Mouse (Mus musculus) midbrain, embryonic 13.5 days (tissue): ENCODE results near the gene Zbed6. TPM values are rescaled to one million over a fixed set of nuclear protein-coding genes. Genes with fewer than 3 reads are reported as not detected.
"Not testable (repeated sequence)": the region's sequence is repeated elsewhere in the genome, so short reads cannot be mapped to it uniquely, and the experiment has no call there.

ENCODE experiments used
- ATAC-seq: fragments of 200-750 bp; cut with Nextera tagmentation; 2 replicates; pipeline ENCODE4 v1.8.0; 2017; ENCODE audit warnings: mild to moderate bottlenecking, moderate TSS enrichment, moderate library complexity
- H3K27ac ChIP-seq: fragments of 300-500 bp; sonication (generic); 2 replicates; pipeline ENCODE4 v1.5.1; 2015; ENCODE audit warnings: inconsistent platforms, mild to moderate bottlenecking, moderate library complexity
- H3K27me3 ChIP-seq: fragments of 300-500 bp; sonication (generic); 2 replicates; pipeline ENCODE4 v1.6.1; 2015; ENCODE audit warnings: mild to moderate bottlenecking, inconsistent platforms
- H3K36me3 ChIP-seq: fragments of 300-500 bp; sonication (generic); 2 replicates; pipeline ENCODE4 v1.6.1; 2015; ENCODE audit warnings: mild to moderate bottlenecking, inconsistent platforms
- H3K4me1 ChIP-seq: fragments of 300-500 bp; sonication (generic); replicated peaks from 2 replicates; pipeline ENCODE4 v1.6.1; 2015; ENCODE audit warnings: inconsistent platforms
- H3K4me2 ChIP-seq: fragments of 300-500 bp; sonication (generic); replicated peaks from 2 replicates; pipeline ENCODE4 v1.6.1; 2015; ENCODE audit warnings: moderate library complexity, mild to moderate bottlenecking, inconsistent platforms
- H3K4me3 ChIP-seq: fragments of 300-500 bp; sonication (generic); replicated peaks from 2 replicates; pipeline ENCODE4 v1.5.1; 2015; ENCODE audit warnings: mild to moderate bottlenecking, inconsistent platforms
- H3K9ac ChIP-seq: fragments of 300-500 bp; sonication (generic); replicated peaks from 2 replicates; pipeline ENCODE4 v1.6.1; 2015; ENCODE audit warnings: mild to moderate bottlenecking, inconsistent platforms
- H3K9me3 ChIP-seq: fragments of 300-500 bp; sonication (generic); 2 replicates; pipeline ENCODE4 v1.6.1; 2016; ENCODE audit warnings: mild to moderate bottlenecking, inconsistent platforms
- WGBS: fragments of 180-500 bp; shearing (Covaris S2); methylation state at CpG from one replicate; pipeline ENCODE4 v1.1.7; 2015; 5-methylcytosine and 5-hydroxymethylcytosine counted together
- polyA plus RNA-seq: library from polyadenylated mRNA; unstranded; fragments of >200 nt; fragmentation: Nextera tagmentation; extraction: Ambion mirVana; gene quantifications from 2 replicates; pipeline ENCODE4 v1.2.1, GENCODE M21; 2015

Gene Zbed6
- polyA plus RNA-seq, 1 experiment from 2014 or later: not detected

DNA sequence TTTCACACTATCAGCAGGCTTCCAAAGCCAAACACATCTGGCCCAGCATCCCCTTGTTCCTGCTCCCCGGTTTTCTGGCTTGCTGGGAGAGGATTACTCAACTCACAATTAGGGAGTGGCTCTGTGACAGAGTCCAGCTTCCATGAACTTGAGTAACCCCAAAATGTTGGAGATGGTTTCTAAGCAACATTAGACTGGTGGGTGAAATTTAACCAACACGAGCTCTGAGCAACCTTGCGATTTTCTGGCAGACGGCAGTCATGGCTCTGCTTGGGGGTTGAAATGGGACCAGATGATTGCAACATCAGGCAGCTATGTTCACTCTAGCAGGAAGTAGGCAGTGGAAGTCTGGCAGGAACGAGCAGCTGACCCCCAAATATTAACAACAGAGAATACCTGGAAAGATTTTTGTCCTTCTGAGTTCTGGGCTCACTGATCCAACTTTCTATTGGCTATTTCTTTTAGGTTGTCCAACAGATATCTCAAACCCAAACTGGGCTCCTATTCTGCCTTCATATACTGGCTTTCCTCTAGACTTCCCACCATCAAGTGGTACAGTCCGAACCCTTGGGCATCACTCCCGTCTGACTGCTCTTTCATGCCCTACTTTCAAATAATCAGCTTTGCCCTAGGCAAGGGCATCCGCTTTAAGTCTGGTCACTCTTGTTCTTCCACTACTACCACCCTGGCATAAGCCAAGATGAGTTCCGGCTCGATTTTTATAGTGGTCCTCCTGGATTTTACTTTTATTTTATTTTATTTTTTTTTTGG lies 25.2 kb upstream of the Zbed6 start:
- Histone ChIP-seq H3K36me3 (no peaks in the 10 kb centered on the region), H3K27ac (no peak overlapping the region), H3K9ac (no peak overlapping the region), H3K4me2 (no peak overlapping the region), H3K4me1 (no peaks in the 10 kb centered on the region), H3K4me3 (no peak overlapping the region), H3K9me3 (0 out of 2 replicates have a peak, but pooled peaks cover 2% of the 10 kb centered on the region), H3K27me3 (no peaks in the 10 kb centered on the region)
- 85% methylated on average over 10 of the region's 10 CpGs for WGBS
- no peak for ATAC-seq

DNA sequence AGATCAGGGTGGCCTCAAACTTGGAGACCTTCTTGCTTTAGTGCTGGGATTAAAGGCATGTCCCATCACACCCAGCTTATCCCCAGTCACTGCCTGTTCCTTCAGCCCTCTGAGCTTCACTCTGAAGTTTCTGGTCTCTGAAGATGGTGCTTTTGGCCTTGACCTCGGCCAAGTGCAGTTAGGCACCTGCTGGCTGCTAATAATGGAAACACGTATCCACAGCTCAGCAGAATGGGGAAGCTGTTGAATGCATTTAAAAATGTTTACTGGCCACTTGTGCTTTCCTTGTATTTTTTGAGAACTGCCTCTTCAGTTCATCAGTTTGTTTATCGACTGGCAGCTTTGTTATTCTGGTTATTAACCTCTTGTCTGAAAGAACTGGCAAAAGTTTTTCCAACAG lies 11.1 kb upstream of the Zbed6 start:
- Histone ChIP-seq H3K27ac (no peak overlapping the region), H3K9ac (no peak overlapping the region), H3K4me3 (no peak overlapping the region), H3K9me3 (no peaks in the 10 kb centered on the region), H3K36me3 (no peaks in the 10 kb centered on the region), H3K4me1 (no peaks in the 10 kb centered on the region), H3K4me2 (no peak overlapping the region), H3K27me3 (no peaks in the 10 kb centered on the region)
- ATAC-seq: no peak
- 68% methylated on average over 3 of the region's 3 CpGs for WGBS

DNA sequence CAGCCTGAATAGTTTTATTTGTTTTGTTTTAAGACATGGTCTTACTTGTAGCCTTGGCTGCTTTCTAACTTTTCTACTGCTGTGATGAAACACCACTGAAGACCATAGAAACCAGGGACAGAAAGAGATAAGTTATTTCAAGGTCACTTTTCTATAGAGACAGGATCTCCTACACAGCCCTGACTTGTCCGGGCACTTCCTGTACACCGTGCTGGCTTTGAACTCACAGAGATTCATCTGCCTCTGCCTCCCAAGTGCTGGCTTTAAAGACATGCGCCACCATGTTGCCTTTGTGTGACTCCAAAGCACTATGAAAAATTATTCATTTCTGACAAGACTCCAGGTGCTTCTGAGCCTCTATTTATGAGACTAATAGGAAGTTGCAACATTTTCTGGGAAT lies 10.6 kb upstream of the Zbed6 start:
- H3K27me3 ChIP-seq: no peaks in the 10 kb centered on the region
- no peaks in the 10 kb centered on the region for H3K4me1 ChIP-seq
- H3K9ac ChIP-seq: no peak overlapping the region
- no peaks in the 10 kb centered on the region for H3K9me3 ChIP-seq
- ATAC-seq: no peak
- H3K4me2 ChIP-seq: no peak overlapping the region
- no peaks in the 10 kb centered on the region for H3K36me3 ChIP-seq
- no peak overlapping the region for H3K27ac ChIP-seq
- 91% methylated on average over 3 of the region's 3 CpGs for WGBS
- H3K4me3 ChIP-seq: no peak overlapping the region

DNA sequence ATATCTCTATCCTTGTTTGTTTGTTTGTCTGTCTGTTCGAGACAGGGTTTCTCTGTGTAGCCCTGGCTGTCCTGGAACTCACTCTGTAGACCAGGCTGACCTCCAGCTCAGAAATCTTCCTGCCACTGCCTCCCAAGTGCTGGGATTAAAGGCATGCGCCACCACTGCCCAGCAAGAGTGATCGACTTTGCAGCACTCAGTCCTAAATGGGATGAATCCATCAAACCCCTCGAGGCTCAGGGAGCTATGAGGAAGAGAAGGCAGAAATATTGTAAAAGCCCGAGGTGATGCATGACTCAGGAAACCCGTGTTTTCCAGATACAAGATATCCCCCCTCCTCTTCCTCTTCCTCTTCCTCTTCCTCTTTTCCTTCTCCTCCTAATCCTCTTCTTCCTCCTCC lies 10.1 kb upstream of the Zbed6 start:
- H3K4me1 ChIP-seq: no peaks in the 10 kb centered on the region
- no peak for ATAC-seq
- H3K4me3 ChIP-seq: no peak overlapping the region
- H3K36me3 ChIP-seq: no peaks in the 10 kb centered on the region
- H3K27ac ChIP-seq: no peak overlapping the region
- H3K4me2 ChIP-seq: no peak overlapping the region
- 84% methylated on average over 6 of the region's 6 CpGs for WGBS
- H3K27me3 ChIP-seq: no peaks in the 10 kb centered on the region
- no peak overlapping the region for H3K9ac ChIP-seq
- H3K9me3 ChIP-seq: no peaks in the 10 kb centered on the region

DNA sequence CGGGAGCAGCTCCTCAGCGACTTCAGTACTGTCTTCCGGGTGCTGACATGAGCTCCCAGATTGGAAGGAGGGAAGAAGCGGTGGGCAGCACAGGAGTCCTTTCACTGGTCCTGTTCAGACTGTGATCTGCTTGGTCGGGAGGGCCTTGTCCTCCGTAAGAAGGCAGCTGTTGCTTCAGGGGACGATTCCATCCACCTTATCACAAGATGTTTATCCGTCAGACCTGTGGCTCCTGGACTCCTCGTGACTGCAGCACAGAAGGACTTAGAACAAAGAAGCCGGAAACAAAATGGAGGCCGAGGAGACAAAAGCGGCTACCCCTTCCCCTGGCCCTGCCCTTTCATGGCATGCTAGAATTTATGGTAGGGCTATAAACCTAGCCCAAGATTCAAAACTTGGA lies 9.5 kb upstream of the Zbed6 start:
- Histone ChIP-seq H3K27ac (no peak overlapping the region), H3K36me3 (no peaks in the 10 kb centered on the region), H3K4me3 (no peak overlapping the region), H3K4me1 (no peaks in the 10 kb centered on the region), H3K9ac (no peak overlapping the region), H3K9me3 (no peaks in the 10 kb centered on the region), H3K27me3 (no peaks in the 10 kb centered on the region), H3K4me2 (no peak overlapping the region)
- no peak for ATAC-seq
- 85% methylated on average over 12 of the region's 12 CpGs for WGBS

DNA sequence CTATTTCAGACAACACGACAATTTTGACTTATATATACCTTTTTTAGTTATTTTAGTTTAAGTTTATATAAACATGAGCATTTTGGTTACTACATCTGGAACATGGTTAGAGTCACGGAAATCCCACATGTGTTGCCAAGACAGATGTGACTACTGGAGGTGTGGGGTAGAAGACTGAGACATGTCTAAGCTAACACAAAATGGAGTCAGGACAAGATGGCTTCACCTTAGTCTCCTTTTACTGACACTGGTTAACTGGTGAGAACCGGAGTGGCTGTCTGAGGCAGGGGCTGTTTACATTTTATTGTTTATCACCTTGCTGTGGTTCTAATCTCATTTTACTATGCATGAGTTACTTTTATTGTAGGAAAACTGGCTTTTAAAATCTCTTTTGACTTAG lies 7.9 kb upstream of the Zbed6 start:
- Histone ChIP-seq H3K9me3 (no peaks in the 10 kb centered on the region), H3K4me1 (no peaks in the 10 kb centered on the region), H3K4me3 (no peak overlapping the region), H3K27me3 (no peaks in the 10 kb centered on the region), H3K9ac (no peak overlapping the region), H3K4me2 (no peak overlapping the region), H3K27ac (no peak overlapping the region), H3K36me3 (no peaks in the 10 kb centered on the region)
- no peak for ATAC-seq
- WGBS: 95% methylated on average over 3 of the region's 3 CpGs

DNA sequence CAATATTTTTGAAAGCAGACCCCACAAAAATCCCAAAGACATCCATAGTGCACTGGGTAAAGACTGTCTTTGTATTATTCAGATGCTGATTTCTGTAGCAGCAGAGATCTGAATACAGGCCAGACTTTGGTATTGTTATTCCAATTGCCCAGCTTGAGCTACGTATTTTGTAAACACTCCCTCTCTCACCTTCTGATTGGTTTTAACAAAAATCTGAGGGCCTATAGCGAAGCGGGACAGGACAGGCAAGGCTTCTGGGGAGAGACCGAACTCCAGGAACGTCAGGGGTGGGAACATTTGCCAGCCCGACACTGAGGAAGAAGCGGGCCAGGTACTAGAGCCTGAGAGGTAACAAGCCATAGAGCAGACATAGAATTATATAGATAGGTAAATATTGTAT lies 7.0 kb upstream of the Zbed6 start:
- H3K4me3 ChIP-seq: no peak overlapping the region
- no peak for ATAC-seq
- H3K4me1 ChIP-seq: no peaks in the 10 kb centered on the region
- no peaks in the 10 kb centered on the region for H3K36me3 ChIP-seq
- H3K4me2 ChIP-seq: no peak overlapping the region
- H3K9ac ChIP-seq: no peak overlapping the region
- H3K9me3 ChIP-seq: no peaks in the 10 kb centered on the region
- no peak overlapping the region for H3K27ac ChIP-seq
- no peaks in the 10 kb centered on the region for H3K27me3 ChIP-seq
- WGBS: 20% methylated on average over 7 of the region's 7 CpGs

DNA sequence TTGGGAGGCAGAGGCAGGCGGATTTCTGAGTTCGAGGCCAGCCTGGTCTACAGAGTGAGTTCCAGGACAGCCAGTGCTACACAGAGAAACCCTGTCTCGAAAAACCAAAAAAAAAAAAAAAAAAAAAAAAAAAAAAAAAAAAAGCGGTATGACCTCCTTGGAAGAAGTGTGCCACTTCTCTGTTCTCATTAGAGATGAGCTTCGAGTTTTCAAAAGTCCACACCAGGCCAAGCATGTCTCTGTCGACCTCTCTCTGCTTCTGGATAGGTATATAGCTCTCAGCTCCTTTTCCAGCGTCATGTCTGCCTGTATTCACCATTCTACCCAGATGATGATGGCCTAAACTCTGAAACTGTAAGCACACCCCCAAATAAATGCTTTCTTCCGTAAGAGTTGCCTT lies 5.0 kb upstream of the Zbed6 start:
- H3K4me2 ChIP-seq, H3K27me3 ChIP-seq, H3K27ac ChIP-seq, H3K36me3 ChIP-seq, H3K4me3 ChIP-seq, H3K9ac ChIP-seq, H3K9me3 ChIP-seq, ATAC-seq, H3K4me1 ChIP-seq: not testable (repeated sequence)
- 88% methylated on average over 8 of the region's 8 CpGs for WGBS

DNA sequence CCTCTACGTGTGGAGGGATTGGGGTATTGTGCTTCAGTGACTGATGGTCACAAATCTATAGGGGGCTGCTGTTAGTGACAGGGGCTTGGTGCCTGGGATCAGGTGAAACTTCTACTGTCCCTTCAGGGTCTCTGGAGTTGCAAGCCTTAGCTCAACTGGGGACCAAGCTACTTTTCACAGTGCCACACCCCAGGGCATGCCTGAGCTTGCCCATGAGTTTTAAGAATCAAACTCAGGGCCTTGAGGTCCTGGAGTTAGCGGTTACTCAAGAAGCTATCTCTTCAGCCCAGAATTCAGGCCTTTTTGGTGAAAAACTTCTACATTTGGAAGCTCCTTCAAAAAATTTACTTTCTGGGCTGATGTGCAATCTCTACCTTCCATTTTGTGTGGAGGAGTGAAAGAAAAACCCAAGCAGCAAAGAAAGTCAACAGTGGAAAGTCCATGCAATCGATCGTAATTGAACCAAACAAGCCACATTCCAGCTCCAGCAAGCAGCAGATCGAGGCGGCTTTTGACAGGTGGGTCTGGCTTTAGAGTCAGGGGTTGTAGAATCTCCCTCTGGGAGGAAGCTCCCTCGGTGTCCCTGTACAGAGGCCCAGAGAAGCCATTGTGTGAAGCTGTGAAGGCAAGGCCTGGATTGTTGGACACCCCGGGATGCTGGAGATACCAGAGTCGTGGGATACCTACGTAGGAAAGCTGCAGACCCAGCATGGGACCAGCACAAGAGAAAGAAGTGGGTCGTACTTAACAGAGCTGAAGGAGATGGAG lies 3.7 kb upstream of the Zbed6 start:
- Histone ChIP-seq H3K27ac (no peak overlapping the region), H3K9me3 (no peaks in the 10 kb centered on the region), H3K4me3 (no peak overlapping the region), H3K4me1 (peaks cover 11% of the 10 kb centered on the region), H3K36me3 (no peaks in the 10 kb centered on the region), H3K9ac (no peak overlapping the region), H3K4me2 (no peak overlapping the region), H3K27me3 (no peaks in the 10 kb centered on the region)
- ATAC-seq: no peak
- 59% methylated on average over 11 of the region's 11 CpGs for WGBS

DNA sequence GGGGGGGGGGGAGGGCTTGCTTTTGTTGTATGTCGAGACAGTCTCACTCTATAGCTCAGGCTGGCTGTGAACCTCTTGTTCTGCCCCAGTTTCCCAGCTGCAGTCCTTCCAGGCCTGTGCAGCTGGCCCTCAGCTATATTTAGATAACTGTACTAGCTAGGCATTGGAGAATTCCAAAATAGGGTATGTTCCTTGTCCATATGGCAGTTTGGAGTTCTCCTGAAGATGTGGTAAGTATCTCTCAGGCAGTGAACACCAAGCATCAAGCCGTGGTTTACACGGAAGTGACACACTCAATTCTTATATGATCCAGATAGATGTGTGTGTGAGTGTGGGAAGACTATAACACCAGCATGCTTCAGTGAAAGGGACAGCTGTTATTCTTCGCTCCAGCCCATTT lies 2.7 kb upstream of the Zbed6 start:
- Histone ChIP-seq H3K27me3 (no peaks in the 10 kb centered on the region), H3K36me3 (no peaks in the 10 kb centered on the region), H3K27ac (no peak overlapping the region), H3K4me1 (peaks cover 20% of the 10 kb centered on the region), H3K4me2 (no peak overlapping the region), H3K9ac (no peak overlapping the region), H3K4me3 (no peak overlapping the region), H3K9me3 (no peaks in the 10 kb centered on the region)
- ATAC-seq: no peak
- 81% methylated on average over 4 of the region's 4 CpGs for WGBS

DNA sequence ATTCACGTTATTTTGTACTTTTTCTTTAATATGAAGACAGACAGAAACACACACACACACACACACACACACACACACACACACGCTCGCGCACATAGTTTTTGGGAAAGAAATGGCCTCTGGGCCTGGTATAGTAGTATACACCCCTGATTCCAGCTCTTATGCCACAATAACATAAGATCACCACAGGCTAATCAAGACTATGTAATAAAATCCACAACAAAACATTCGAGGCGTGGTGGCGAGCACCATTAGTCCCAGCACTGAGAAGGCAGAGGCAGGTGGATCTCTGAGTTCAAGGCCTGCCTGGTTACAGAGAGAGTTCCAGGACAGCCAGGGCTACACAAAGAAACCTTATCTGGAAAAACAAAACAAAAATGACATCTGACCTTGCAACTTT lies 2.3 kb upstream of the Zbed6 start:
- no peak overlapping the region for H3K4me3 ChIP-seq
- H3K36me3 ChIP-seq: peaks cover 4% of the 10 kb centered on the region
- no peak overlapping the region for H3K9ac ChIP-seq
- WGBS: 97% methylated on average over 7 of the region's 7 CpGs
- ATAC-seq: no peak
- no peaks in the 10 kb centered on the region for H3K9me3 ChIP-seq
- no peak overlapping the region for H3K27ac ChIP-seq
- peaks cover 25% of the 10 kb centered on the region for H3K4me1 ChIP-seq
- H3K27me3 ChIP-seq: no peaks in the 10 kb centered on the region
- H3K4me2 ChIP-seq: no peak overlapping the region

DNA sequence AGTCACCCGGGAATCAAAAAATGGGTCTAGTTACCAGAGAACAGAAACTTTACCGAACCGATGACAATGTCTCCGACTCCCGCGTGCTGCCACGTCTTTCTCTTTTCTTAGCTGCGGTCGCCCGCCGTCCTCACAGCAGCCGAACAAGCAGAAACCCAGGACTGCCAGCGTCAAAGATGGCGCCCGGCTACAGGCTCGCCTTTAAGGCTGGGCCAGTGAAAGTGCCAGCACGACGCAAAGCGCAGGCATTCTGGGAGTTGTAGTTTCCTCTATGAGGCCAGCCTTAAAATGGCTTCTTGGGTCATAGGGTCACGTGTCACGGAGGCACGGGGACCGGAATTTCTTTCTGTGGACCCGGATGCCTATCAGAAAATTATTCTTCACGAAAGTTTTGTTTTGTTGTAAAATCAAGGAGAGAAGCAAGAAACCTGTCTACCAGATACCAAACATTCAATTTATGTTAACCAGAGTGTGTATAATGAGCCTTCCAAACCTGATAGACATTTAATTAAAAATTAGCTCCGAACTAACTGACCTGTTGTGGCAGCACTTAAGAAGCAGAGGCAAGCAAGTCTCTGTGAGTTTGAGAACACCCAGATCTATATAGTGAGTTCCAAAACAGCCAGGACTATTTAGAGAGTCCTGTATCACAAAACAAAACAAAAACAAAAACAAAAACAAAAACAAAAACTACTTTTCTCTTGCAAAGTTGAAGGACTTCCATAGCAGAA lies 683 bp upstream of the Zbed6 start, which contains the start of gene Gm38394:
Gm38394 (minus strand) TSS at position 116 of the 731 bp plus-strand sequence.
- Histone ChIP-seq H3K27ac (peak within 1 kb of the TSS; percentile 90), H3K4me3 (peak within 1 kb of the TSS; percentile 76), H3K36me3 (peaks cover 17% of the 10 kb centered on the region), H3K9ac (peak within 1 kb of the TSS; percentile 81), H3K9me3 (no peaks in the 10 kb centered on the region), H3K4me1 (peaks cover 41% of the 10 kb centered on the region), H3K4me2 (peak within 1 kb of the TSS; percentile 71), H3K27me3 (no peaks in the 10 kb centered on the region)
- ATAC-seq: peak; percentile 100
- WGBS: 3% methylated on average over 26 of the region's 26 CpGs
